ENCODE assay signal across 8 mouse cellular contexts in genomic region chr2:124298872-124299271, GRCm38 (mm10).
DNase-seq lines count a peak whose midpoint lies in the region; ATAC-seq and TF ChIP-seq lines count a peak whose summit lies in the region.
"Had no signal": no experiment of that assay in that cellular context is flagged by ENCODE, and none has a peak within 500 bp of the region (broad histone marks: within the 10 kb centered on the region; RNA-seq: fewer than 3 reads in every experiment).

No protein-coding gene starts in this region.

- peak; percentile 98 for ATAC-seq in megakaryocyte progenitor cell, adult 5-6 weeks (replicated peaks; ENCODE audit: poor library complexity)

- H3K4me3 ChIP-seq in left cerebral cortex, adult 2 months: no peak overlapping the region
- no peak overlapping the region for H3K4me3 ChIP-seq in forebrain, embryonic 10.5 days
- H3K4me3 ChIP-seq: embryonic facial prominence, embryonic 13.5 days had no signal

- no peaks in the 10 kb centered on the region for H3K36me3 ChIP-seq in forebrain, embryonic 10.5 days (replicated peaks)
- H3K36me3 ChIP-seq: embryonic facial prominence, embryonic 13.5 days had no signal

- 55% methylated on average over 1 of the region's 1 CpGs for WGBS in forebrain, embryonic 10.5 days

- intact Hi-C loops in left cerebral cortex, adult 2 months (cut with DNase I): no loop called here
- intact Hi-C loops in left cerebral cortex, postnatal 14 days (cut with DNase I): no loop called here
- intact Hi-C loops in heart, postnatal 25 days (cut with DNase I): loop anchor here (5.0 kb wide), 1 partner anchor 628 kb away; no protein-coding TSS in a partner anchor

- peak; percentile 39 for TF ChIP-seq CTCF in left cerebral cortex, adult 2 months (IDR thresholded peaks at IDR 0.05)

- no peak overlapping the region for H3K27ac ChIP-seq in left cerebral cortex, adult 2 months
- no peak overlapping the region for H3K27ac ChIP-seq in forebrain, embryonic 10.5 days
- H3K27ac ChIP-seq: embryonic facial prominence, embryonic 13.5 days had no signal

- H3K27me3 ChIP-seq in forebrain, embryonic 10.5 days (ENCODE audit: poor library complexity, severe bottlenecking): no peaks in the 10 kb centered on the region
- H3K27me3 ChIP-seq: embryonic facial prominence, embryonic 13.5 days had no signal

- H3K9me3 ChIP-seq in forebrain, embryonic 10.5 days: no peaks in the 10 kb centered on the region; the same call in 1 of the 2 replicates
- H3K9me3 ChIP-seq: embryonic facial prominence, embryonic 13.5 days had no signal

- no peak for DNase-seq in left cerebral cortex, adult 2 months (ENCODE audit: extremely low spot score in 1 of 2, low spot score in 2 of 2)
- no peak for DNase-seq in left cerebral cortex, postnatal 14 days (ENCODE audit: low spot score in 2 of 2)
- peak; percentile 21 for DNase-seq in embryo, embryonic 11 days
- peak; percentile 19 for DNase-seq in heart, postnatal 25 days (ENCODE audit: low spot score)
- no peak for DNase-seq in adrenal gland, adult 8-10 months
- no peak for DNase-seq in forebrain, embryonic 10.5 days (ENCODE audit: extremely low spot score, low spot score)

- H3K4me1 ChIP-seq in forebrain, embryonic 10.5 days: no peaks in the 10 kb centered on the region

Comparison
In these comparisons a context has a peak if more than half of its experiments do, and no peak if none do; other contexts are left out.
1. DNase-seq: peak in embryo, embryonic 11 days (single experiment) and heart, postnatal 25 days (single experiment); none in left cerebral cortex, adult 2 months (0 of 2), left cerebral cortex, postnatal 14 days (0 of 2), adrenal gland, adult 8-10 months (single experiment) and forebrain, embryonic 10.5 days (single experiment).